Mouse (Mus musculus): ENCODE measurements around the gene Trmt61a. TPM values are rescaled to one million over a fixed set of nuclear protein-coding genes. Genes with fewer than 3 reads are reported as not detected.
"Not testable (repeated sequence)": the region's sequence is repeated elsewhere in the genome, so short reads cannot be mapped to it uniquely, and the experiment has no call there.

Gene Trmt61a
- polyA plus RNA-seq (2015; fragmentation: Nextera tagmentation; extraction: Ambion mirVana): 10.4 and 11.9 TPM in 2 replicates

- WGBS: 1% methylated on average over 51 of the region's 51 CpGs
- Histone ChIP-seq H3K4me1 (peaks cover 24% of the 10 kb centered on the region), H3K4me2 (peak within 1 kb of the TSS; percentile 89), H3K27ac (peak within 1 kb of the TSS; percentile 96), H3K4me3 (peak within 1 kb of the TSS; percentile 91), H3K36me3 (replicated peaks) (no peaks in the 10 kb centered on the region), H3K27me3 (replicated peaks) (no peaks in the 10 kb centered on the region), H3K9ac (peak within 1 kb of the TSS; percentile 81), H3K9me3 (no peaks in the 10 kb centered on the region)
- ATAC-seq (replicated peaks): peak; percentile 89
Observed at GRCm38 (mm10) chr12:111677882-111678669, at the start of gene Trmt61a. TSS of gene Trmt61a (plus strand) at chr12:111678105.

- Histone ChIP-seq H3K9ac (no peak overlapping the region), H3K36me3 (replicated peaks) (peaks cover 44% of the 10 kb centered on the region), H3K4me1 (no peaks in the 10 kb centered on the region), H3K27me3 (replicated peaks) (no peaks in the 10 kb centered on the region), H3K27ac (0 out of 2 replicates have a peak overlapping the region, but pooled peaks have one; percentile 27), H3K9me3 (no peaks in the 10 kb centered on the region), H3K4me2 (no peak overlapping the region), H3K4me3 (no peak overlapping the region)
- peak; percentile 63 for ATAC-seq (replicated peaks)
- 55% methylated on average over 6 of the region's 6 CpGs for WGBS
Observed at GRCm38 (mm10) chr12:111648061-111648645, 29.8 kb upstream of the Trmt61a start.

GRCm38 (mm10) chr12:111652953-111653352 lies 25.0 kb upstream of the Trmt61a start:
- peaks cover 27% of the 10 kb centered on the region for H3K36me3 ChIP-seq (replicated peaks)
- H3K27ac ChIP-seq: no peak overlapping the region
- no peak overlapping the region for H3K4me2 ChIP-seq
- no peak overlapping the region for H3K4me3 ChIP-seq
- ATAC-seq (replicated peaks): no peak
- no peak overlapping the region for H3K9ac ChIP-seq
- WGBS: 81% methylated on average over 3 of the region's 3 CpGs
- no peaks in the 10 kb centered on the region for H3K9me3 ChIP-seq
- H3K4me1 ChIP-seq: no peaks in the 10 kb centered on the region
- H3K27me3 ChIP-seq (replicated peaks): no peaks in the 10 kb centered on the region

- Histone ChIP-seq H3K9ac (no peak overlapping the region), H3K9me3 (no peaks in the 10 kb centered on the region), H3K36me3 (replicated peaks) (peaks cover 24% of the 10 kb centered on the region), H3K27ac (no peak overlapping the region), H3K4me1 (no peaks in the 10 kb centered on the region), H3K4me2 (no peak overlapping the region), H3K4me3 (no peak overlapping the region), H3K27me3 (replicated peaks) (no peaks in the 10 kb centered on the region)
- WGBS: 27% methylated on average over 3 of the region's 3 CpGs
- ATAC-seq (replicated peaks): 0 out of 2 replicates have a peak, but pooled peaks have one; percentile 39
Observed at GRCm38 (mm10) chr12:111653434-111653833, 24.5 kb upstream of the Trmt61a start.

GRCm38 (mm10) chr12:111655695-111656094 lies 22.2 kb upstream of the Trmt61a start:
- peaks cover 18% of the 10 kb centered on the region for H3K36me3 ChIP-seq (replicated peaks)
- 94% methylated on average over 11 of the region's 11 CpGs for WGBS

GRCm38 (mm10) chr12:111659331-111659730 lies 18.6 kb upstream of the Trmt61a start:
- no peak overlapping the region for H3K9ac ChIP-seq
- H3K4me1 ChIP-seq: no peaks in the 10 kb centered on the region
- H3K27me3 ChIP-seq (replicated peaks): no peaks in the 10 kb centered on the region
- H3K27ac ChIP-seq: no peak overlapping the region
- no peaks in the 10 kb centered on the region for H3K9me3 ChIP-seq
- 96% methylated on average over 4 of the region's 4 CpGs for WGBS
- no peak for ATAC-seq (replicated peaks)
- H3K4me3 ChIP-seq: no peak overlapping the region
- H3K36me3 ChIP-seq (replicated peaks): peaks cover 18% of the 10 kb centered on the region
- H3K4me2 ChIP-seq: no peak overlapping the region

More at GRCm38 (mm10) chr12:111655695-111656094, 22.2 kb upstream of the Trmt61a start:
- ATAC-seq (replicated peaks): no peak
- H3K27me3 ChIP-seq (replicated peaks): no peaks in the 10 kb centered on the region
- no peak overlapping the region for H3K4me3 ChIP-seq
- H3K9ac ChIP-seq: no peak overlapping the region
- no peak overlapping the region for H3K27ac ChIP-seq
- H3K4me1 ChIP-seq: no peaks in the 10 kb centered on the region
- H3K9me3 ChIP-seq: no peaks in the 10 kb centered on the region
- no peak overlapping the region for H3K4me2 ChIP-seq

GRCm38 (mm10) chr12:111660628-111661027 lies 17.3 kb upstream of the Trmt61a start:
- no peak for ATAC-seq (replicated peaks)
- Histone ChIP-seq H3K27me3 (replicated peaks) (no peaks in the 10 kb centered on the region), H3K36me3 (replicated peaks) (peaks cover 12% of the 10 kb centered on the region; the same call in 1 of the 2 replicates), H3K4me3 (no peak overlapping the region), H3K27ac (no peak overlapping the region), H3K9ac (no peak overlapping the region), H3K4me1 (no peaks in the 10 kb centered on the region), H3K4me2 (no peak overlapping the region), H3K9me3 (no peaks in the 10 kb centered on the region)
- WGBS: 90% methylated on average over 1 of the region's 1 CpGs

- ATAC-seq (replicated peaks); H3K9me3 ChIP-seq; H3K4me3 ChIP-seq; H3K4me2 ChIP-seq; H3K9ac ChIP-seq; H3K27me3 ChIP-seq (replicated peaks); H3K27ac ChIP-seq; H3K36me3 ChIP-seq (replicated peaks); H3K4me1 ChIP-seq: not testable (repeated sequence)
- 98% methylated on average over 11 of the region's 11 CpGs for WGBS
Observed at GRCm38 (mm10) chr12:111661554-111661953, 16.4 kb upstream of the Trmt61a start.

GRCm38 (mm10) chr12:111663228-111664143 lies 14.4 kb upstream of the Trmt61a start:
- no peaks in the 10 kb centered on the region for H3K36me3 ChIP-seq (replicated peaks)

GRCm38 (mm10) chr12:111664144-111664634 lies 13.7 kb upstream of the Trmt61a start:
- Histone ChIP-seq H3K4me3 (no peak overlapping the region), H3K27ac (no peak overlapping the region)

More at GRCm38 (mm10) chr12:111663228-111664143, 14.4 kb upstream of the Trmt61a start:
- no peak for ATAC-seq (replicated peaks)
- Histone ChIP-seq H3K27ac (no peak overlapping the region), H3K4me1 (peaks cover 4% of the 10 kb centered on the region), H3K4me3 (no peak overlapping the region), H3K27me3 (replicated peaks) (no peaks in the 10 kb centered on the region), H3K9me3 (no peaks in the 10 kb centered on the region), H3K4me2 (no peak overlapping the region), H3K9ac (no peak overlapping the region)
- WGBS: 74% methylated on average over 17 of the region's 17 CpGs

GRCm38 (mm10) chr12:111665041-111665880 lies 12.6 kb upstream of the Trmt61a start:
- Histone ChIP-seq H3K4me2 (no peak overlapping the region), H3K4me3 (no peak overlapping the region), H3K27me3 (replicated peaks) (no peaks in the 10 kb centered on the region), H3K27ac (no peak overlapping the region), H3K4me1 (peaks cover 22% of the 10 kb centered on the region), H3K9ac (no peak overlapping the region), H3K9me3 (no peaks in the 10 kb centered on the region), H3K36me3 (replicated peaks) (0 out of 2 replicates have a peak, but pooled peaks cover 4% of the 10 kb centered on the region)
- WGBS: 82% methylated on average over 13 of the region's 13 CpGs
- no peak for ATAC-seq (replicated peaks)

More at GRCm38 (mm10) chr12:111664144-111664634, 13.7 kb upstream of the Trmt61a start:
- no peak overlapping the region for H3K4me2 ChIP-seq
- no peaks in the 10 kb centered on the region for H3K36me3 ChIP-seq (replicated peaks)
- H3K27me3 ChIP-seq (replicated peaks): no peaks in the 10 kb centered on the region
- no peak overlapping the region for H3K9ac ChIP-seq
- ATAC-seq (replicated peaks): no peak
- 28% methylated on average over 6 of the region's 6 CpGs for WGBS
- peaks cover 11% of the 10 kb centered on the region for H3K4me1 ChIP-seq
- H3K9me3 ChIP-seq: no peaks in the 10 kb centered on the region
